14 mouse cellular contexts compared by ENCODE assay signal in genomic region chr17:28330590-28330989, GRCm38 (mm10). TPM values are rescaled to one million over a fixed set of nuclear protein-coding genes. Genes with fewer than 3 reads are reported as not detected.
DNase-seq lines count a peak whose midpoint lies in the region; ATAC-seq and TF ChIP-seq lines count a peak whose summit lies in the region.
"Not testable (repeated sequence)": the region's sequence is repeated elsewhere in the genome, so short reads cannot be mapped to it uniquely, and the experiment has no call there.
"Had no signal": no experiment of that assay in that cellular context is flagged by ENCODE, and none has a peak within 500 bp of the region (broad histone marks: within the 10 kb centered on the region; RNA-seq: fewer than 3 reads in every experiment).

No protein-coding gene starts in this region.

- not testable (repeated sequence) for H3K4me1 ChIP-seq in MEL (ENCODE audit: control insufficient read depth in 1 of 2, insufficient read depth in 2 of 2, low read length in 2 of 2)
- H3K4me1 ChIP-seq in embryonic facial prominence, embryonic 15.5 days: peaks cover 62% of the 10 kb centered on the region
- peaks cover 56% of the 10 kb centered on the region for H3K4me1 ChIP-seq in heart, embryonic 12.5 days (replicated peaks)
- peaks cover 51% of the 10 kb centered on the region for H3K4me1 ChIP-seq in intestine, embryonic 16.5 days (ENCODE audit: control insufficient read depth, insufficient read depth, low read length)
- H3K4me1 ChIP-seq in limb, embryonic 14.5 days (ENCODE audit: control insufficient read depth, insufficient read depth, low read length): peaks cover 26% of the 10 kb centered on the region
- H3K4me1 ChIP-seq in liver, embryonic 16.5 days (ENCODE audit: control insufficient read depth, low read depth, low read length): peaks cover 16% of the 10 kb centered on the region
- peaks cover 35% of the 10 kb centered on the region for H3K4me1 ChIP-seq in neural tube, embryonic 13.5 days (replicated peaks)

- H3K9ac ChIP-seq in MEL (ENCODE audit: control insufficient read depth, low read depth, low read length, poor library complexity, severe bottlenecking): peak overlapping the region; percentile 99
- H3K9ac ChIP-seq in embryonic facial prominence, embryonic 15.5 days; heart, embryonic 12.5 days; limb, embryonic 14.5 days (ENCODE audit: low read depth, low read length, severe bottlenecking); liver, embryonic 16.5 days (ENCODE audit: low read depth, low read length); neural tube, embryonic 13.5 days: not testable (repeated sequence)
- H3K9ac ChIP-seq in intestine, embryonic 16.5 days (ENCODE audit: low read depth, low read length): 0 out of 2 replicates have a peak overlapping the region, but pooled peaks have one; percentile 1

- not testable (repeated sequence) for ATAC-seq in embryonic facial prominence, embryonic 15.5 days (ENCODE audit: insufficient number of reproducible peaks, low FRiP score, low TSS enrichment, low read depth); heart, embryonic 12.5 days (ENCODE audit: insufficient number of reproducible peaks, low FRiP score); intestine, embryonic 16.5 days; limb, embryonic 14.5 days (ENCODE audit: low FRiP score, low read depth); liver, embryonic 16.5 days (ENCODE audit: low read depth); neural tube, embryonic 13.5 days (ENCODE audit: low read depth)

- not testable (repeated sequence) for TF ChIP-seq POLR2A in MEL (IDR thresholded peaks at IDR 0.05; ENCODE audit: control insufficient read depth in 1 of 2, insufficient read depth in 1 of 2, low read depth in 1 of 2, low read length in 2 of 2, poor library complexity in 1 of 2); limb, embryonic 14.5 days (IDR thresholded peaks at IDR 0.05; ENCODE audit: borderline replicate concordance, extremely low read depth, insufficient read depth, insufficient read length)

- not testable (repeated sequence) for DNase-seq in MEL (ENCODE audit: low read depth, low spot score); limb, embryonic 14.5 days (ENCODE audit: low spot score)

- 55% methylated on average over 8 of the region's 8 CpGs for WGBS in embryonic facial prominence, embryonic 15.5 days
- WGBS in heart, embryonic 12.5 days: 68% methylated on average over 8 of the region's 8 CpGs
- WGBS in intestine, embryonic 16.5 days: 43% methylated on average over 7 of the region's 8 CpGs
- WGBS in limb, embryonic 14.5 days: 67% methylated on average over 6 of the region's 8 CpGs
- 67% methylated on average over 6 of the region's 8 CpGs for WGBS in liver, embryonic 16.5 days (ENCODE audit: insufficient replicate concordance)
- WGBS in neural tube, embryonic 13.5 days: 67% methylated on average over 8 of the region's 8 CpGs

- TF ChIP-seq RAD21 in MEL (IDR thresholded peaks at IDR 0.05; ENCODE audit: low read depth, low read length): not testable (repeated sequence)

- not testable (repeated sequence) for H3K27me3 ChIP-seq in MEL (ENCODE audit: control insufficient read depth in 1 of 2, insufficient read depth in 2 of 2, low read length in 2 of 2); embryonic facial prominence, embryonic 15.5 days; heart, embryonic 12.5 days (replicated peaks); intestine, embryonic 16.5 days (replicated peaks; ENCODE audit: control insufficient read depth, insufficient read depth, low read length); limb, embryonic 14.5 days (ENCODE audit: control insufficient read depth, insufficient read depth, low read length); liver, embryonic 16.5 days (ENCODE audit: control insufficient read depth, insufficient read depth, low read depth, low read length); neural tube, embryonic 13.5 days

- not testable (repeated sequence) for TF ChIP-seq CTCF in MEL (IDR thresholded peaks at IDR 0.05 in 2 of 3, conservative IDR thresholded peaks at IDR 0.05 in 1 of 3; ENCODE audit: control insufficient read depth in 1 of 3, insufficient read depth in 1 of 3, low read depth in 2 of 3, low read length in 3 of 3, poor library complexity in 1 of 3, severe bottlenecking in 1 of 3)

- H3K9me3 ChIP-seq in MEL (replicated peaks; ENCODE audit: insufficient read depth, low read length); embryonic facial prominence, embryonic 15.5 days (replicated peaks); heart, embryonic 12.5 days (replicated peaks); intestine, embryonic 16.5 days (ENCODE audit: control insufficient read depth, low read length); limb, embryonic 14.5 days (ENCODE audit: control insufficient read depth, low read length); liver, embryonic 16.5 days (replicated peaks; ENCODE audit: control insufficient read depth, low read length); neural tube, embryonic 13.5 days: not testable (repeated sequence)

- TF ChIP-seq EP300 in MEL (IDR thresholded peaks at IDR 0.05; ENCODE audit: low read depth in 1 of 2, low read length in 2 of 2): not testable (repeated sequence)

- peak overlapping the region; percentile 76; the same call in 1 of the 2 replicates for H3K4me2 ChIP-seq in embryonic facial prominence, embryonic 15.5 days (replicated peaks)
- H3K4me2 ChIP-seq in heart, embryonic 12.5 days: peak overlapping the region; percentile 30; the same call in 1 of the 2 replicates
- peak overlapping the region; percentile 56; the same call in 1 of the 2 replicates for H3K4me2 ChIP-seq in intestine, embryonic 16.5 days (ENCODE audit: low read depth, low read length)
- 0 out of 2 replicates have a peak overlapping the region, but pooled peaks have one; percentile 90 for H3K4me2 ChIP-seq in limb, embryonic 14.5 days (replicated peaks; ENCODE audit: low read depth, low read length, severe bottlenecking)
- H3K4me2 ChIP-seq in liver, embryonic 16.5 days (ENCODE audit: low read depth, low read length): 0 out of 2 replicates have a peak overlapping the region, but pooled peaks have one; percentile 92
- 0 out of 2 replicates have a peak overlapping the region, but pooled peaks have one; percentile 5 for H3K4me2 ChIP-seq in neural tube, embryonic 13.5 days

- H3K36me3 ChIP-seq in MEL (ENCODE audit: control insufficient read depth in 1 of 2, insufficient read depth in 2 of 2, low read length in 2 of 2): not testable (repeated sequence)
- peaks cover 55% of the 10 kb centered on the region for H3K36me3 ChIP-seq in embryonic facial prominence, embryonic 15.5 days
- peaks cover 61% of the 10 kb centered on the region for H3K36me3 ChIP-seq in heart, embryonic 12.5 days
- peaks cover 18% of the 10 kb centered on the region; the same call in 1 of the 2 replicates for H3K36me3 ChIP-seq in intestine, embryonic 16.5 days (ENCODE audit: control insufficient read depth, insufficient read depth, low read length)
- H3K36me3 ChIP-seq in limb, embryonic 14.5 days (ENCODE audit: control insufficient read depth, insufficient read depth, low read length): peaks cover 67% of the 10 kb centered on the region
- H3K36me3 ChIP-seq in liver, embryonic 16.5 days (ENCODE audit: control insufficient read depth, insufficient read depth): peaks cover 11% of the 10 kb centered on the region
- peaks cover 27% of the 10 kb centered on the region for H3K36me3 ChIP-seq in neural tube, embryonic 13.5 days

- peak overlapping the region; percentile 91 for H3K27ac ChIP-seq in MEL (ENCODE audit: control insufficient read depth, low read depth, low read length)
- peak overlapping the region; percentile 68; the same call in 1 of the 2 replicates for H3K27ac ChIP-seq in embryonic facial prominence, embryonic 15.5 days (replicated peaks)
- H3K27ac ChIP-seq in heart, embryonic 12.5 days (ENCODE audit: poor library complexity, severe bottlenecking); intestine, embryonic 16.5 days (ENCODE audit: low read length); limb, embryonic 14.5 days (replicated peaks; ENCODE audit: low read depth, low read length); liver, embryonic 16.5 days (ENCODE audit: low read length); neural tube, embryonic 13.5 days (replicated peaks): not testable (repeated sequence)

- peaks cover 24% of the 10 kb centered on the region for H3K79me2 ChIP-seq in MEL (ENCODE audit: control insufficient read depth, insufficient read depth, low read length, poor library complexity)

- H3K4me3 ChIP-seq in MEL (ENCODE audit: control insufficient read depth in 1 of 2, insufficient read depth in 1 of 2, low read depth in 2 of 2, low read length in 2 of 2): peak overlapping the region; percentile 94 to 96; a peak in 3 of 4 replicates
- not testable (repeated sequence) for H3K4me3 ChIP-seq in embryonic facial prominence, embryonic 15.5 days (replicated peaks); heart, embryonic 12.5 days; limb, embryonic 14.5 days (replicated peaks; ENCODE audit: low read length); liver, embryonic 16.5 days (ENCODE audit: low read depth, low read length); neural tube, embryonic 13.5 days
- H3K4me3 ChIP-seq in intestine, embryonic 16.5 days (ENCODE audit: low read length): peak overlapping the region; percentile 27

RNA-seq across cellular contexts. Expression of gene Rpl10a, which starts 2.3 kb away (rescaled TPM):
- 2,803 and 2,872 TPM in 2 replicates for total RNA-seq in MEL (2012; rRNA removed)
- polyA plus RNA-seq in MEL (2012; ENCODE audit: insufficient read depth in 1 of 2, insufficient read length in 2 of 2, low read depth in 1 of 2, low replicate concordance in 2 of 2, missing spikeins in 1 of 2): 1,000 to 10,000 TPM in 1 of 2 experiments, not detected in 1; 2,044 TPM
- polyA plus RNA-seq in embryonic facial prominence, embryonic 15.5 days (2015; fragmentation: Nextera tagmentation; extraction: Ambion mirVana): 620 and 681 TPM in 2 replicates
- polyA plus RNA-seq in heart, embryonic 12.5 days (2016; fragmentation: Nextera tagmentation; extraction: Ambion mirVana): 301 and 344 TPM in 2 replicates
- 591 and 604 TPM in 2 replicates for polyA plus RNA-seq in intestine, embryonic 16.5 days (2015; fragmentation: Nextera tagmentation; extraction: Ambion mirVana)
- polyA plus RNA-seq in limb, embryonic 14.5 days (2012; rRNA removed): 3,249 and 4,469 TPM in 2 replicates
- polyA plus RNA-seq in limb, embryonic 14.5 days (2014; fragmentation: Nextera tagmentation; extraction: Ambion mirVana): 810 and 905 TPM in 2 replicates
- polyA plus RNA-seq in liver, embryonic 16.5 days (2015; fragmentation: Nextera tagmentation; extraction: Ambion mirVana): 280 and 310 TPM in 2 replicates
- polyA plus RNA-seq in neural tube, embryonic 13.5 days (2015; fragmentation: Nextera tagmentation; extraction: Ambion mirVana): 381 and 408 TPM in 2 replicates

RNA-seq across cellular contexts. Expression of gene Fance, which starts 17.3 kb away (rescaled TPM):
- total RNA-seq in MEL (2012; rRNA removed): 46.0 and 51.2 TPM in 2 replicates
- 100 to 1,000 TPM; 105 to 382 TPM for polyA plus RNA-seq in MEL (2012; ENCODE audit: insufficient read depth in 1 of 2, insufficient read length in 2 of 2, low read depth in 1 of 2, low replicate concordance in 2 of 2, missing spikeins in 1 of 2)
- 37.6 and 38.5 TPM in 2 replicates for polyA plus RNA-seq in embryonic facial prominence, embryonic 15.5 days (2015; fragmentation: Nextera tagmentation; extraction: Ambion mirVana)
- 21.8 and 23.0 TPM in 2 replicates for polyA plus RNA-seq in heart, embryonic 12.5 days (2016; fragmentation: Nextera tagmentation; extraction: Ambion mirVana)
- 20.2 and 21.8 TPM in 2 replicates for polyA plus RNA-seq in intestine, embryonic 16.5 days (2015; fragmentation: Nextera tagmentation; extraction: Ambion mirVana)
- polyA plus RNA-seq in limb, embryonic 14.5 days (2012; rRNA removed): 28.3 and 32.4 TPM in 2 replicates
- polyA plus RNA-seq in limb, embryonic 14.5 days (2014; fragmentation: Nextera tagmentation; extraction: Ambion mirVana): 30.8 and 36.1 TPM in 2 replicates
- polyA plus RNA-seq in liver, embryonic 16.5 days (2015; fragmentation: Nextera tagmentation; extraction: Ambion mirVana): 6.7 and 7.3 TPM in 2 replicates
- 23.2 and 23.3 TPM in 2 replicates for polyA plus RNA-seq in neural tube, embryonic 13.5 days (2015; fragmentation: Nextera tagmentation; extraction: Ambion mirVana)

RNA-seq across cellular contexts. Expression of gene Tead3, which starts 20.0 kb away (rescaled TPM):
- total RNA-seq in MEL (2012; rRNA removed): 0.46 and 0.73 TPM in 2 replicates
- 1 to 10 TPM in 1 of 2 experiments, not detected in 1; 4.1 TPM for polyA plus RNA-seq in MEL (2012; ENCODE audit: insufficient read depth in 1 of 2, insufficient read length in 2 of 2, low read depth in 1 of 2, low replicate concordance in 2 of 2, missing spikeins in 1 of 2)
- 17.9 and 18.8 TPM in 2 replicates for polyA plus RNA-seq in embryonic facial prominence, embryonic 15.5 days (2015; fragmentation: Nextera tagmentation; extraction: Ambion mirVana)
- polyA plus RNA-seq in heart, embryonic 12.5 days (2016; fragmentation: Nextera tagmentation; extraction: Ambion mirVana): 7.9 and 8.1 TPM in 2 replicates
- 8.5 and 9.3 TPM in 2 replicates for polyA plus RNA-seq in intestine, embryonic 16.5 days (2015; fragmentation: Nextera tagmentation; extraction: Ambion mirVana)
- polyA plus RNA-seq in limb, embryonic 14.5 days (2012; rRNA removed): 85.6 and 102 TPM in 2 replicates
- 17.4 and 17.9 TPM in 2 replicates for polyA plus RNA-seq in limb, embryonic 14.5 days (2014; fragmentation: Nextera tagmentation; extraction: Ambion mirVana)
- 0.50 and 0.52 TPM in 2 replicates for polyA plus RNA-seq in liver, embryonic 16.5 days (2015; fragmentation: Nextera tagmentation; extraction: Ambion mirVana)
- polyA plus RNA-seq in neural tube, embryonic 13.5 days (2015; fragmentation: Nextera tagmentation; extraction: Ambion mirVana): 2.1 and 2.8 TPM in 2 replicates
- total RNA-seq: granulocyte monocyte progenitor cell, adult 5-6 weeks; monocyte, adult 5-6 weeks had no signal

RNA-seq across cellular contexts. Expression of gene Tulp1, which starts 34.4 kb away (rescaled TPM):
- total RNA-seq in MEL (2012; rRNA removed): 0.23 and 0.49 TPM in 2 replicates
- polyA plus RNA-seq in MEL (2012; ENCODE audit: insufficient read depth in 1 of 2, insufficient read length in 2 of 2, low read depth in 1 of 2, low replicate concordance in 2 of 2, missing spikeins in 1 of 2): 1 to 10 TPM in 1 of 2 experiments, not detected in 1; 2.4 TPM
- polyA plus RNA-seq in embryonic facial prominence, embryonic 15.5 days (2015; fragmentation: Nextera tagmentation; extraction: Ambion mirVana): 5.1 and 5.8 TPM in 2 replicates
- polyA plus RNA-seq in heart, embryonic 12.5 days (2016; fragmentation: Nextera tagmentation; extraction: Ambion mirVana): 3.7 and 4.6 TPM in 2 replicates
- 3.0 and 3.6 TPM in 2 replicates for polyA plus RNA-seq in intestine, embryonic 16.5 days (2015; fragmentation: Nextera tagmentation; extraction: Ambion mirVana)
- 5.0 and 7.4 TPM in 2 replicates for polyA plus RNA-seq in limb, embryonic 14.5 days (2012; rRNA removed)
- 4.9 and 6.4 TPM in 2 replicates for polyA plus RNA-seq in limb, embryonic 14.5 days (2014; fragmentation: Nextera tagmentation; extraction: Ambion mirVana)
- polyA plus RNA-seq in liver, embryonic 16.5 days (2015; fragmentation: Nextera tagmentation; extraction: Ambion mirVana): 0.46 TPM in 1 of 2 replicates, not detected in the other
- 2.7 and 2.8 TPM in 2 replicates for polyA plus RNA-seq in neural tube, embryonic 13.5 days (2015; fragmentation: Nextera tagmentation; extraction: Ambion mirVana)
- total RNA-seq: adrenal gland, adult 2 months; gastrocnemius, adult 8-10 months; granulocyte monocyte progenitor cell, adult 5-6 weeks; hindbrain, postnatal 0 days; left cerebral cortex, adult 2 months; monocyte, adult 5-6 weeks had no signal
- polyA plus RNA-seq: frontal cortex, adult 2 months had no signal

Comparison
In these comparisons a context has a peak if more than half of its experiments do, and no peak if none do; other contexts are left out.
1. H3K4me2 ChIP-seq: peak in every context shown above with its lines; median percentile 92 in liver, embryonic 16.5 days; 90 in limb, embryonic 14.5 days; 76 in embryonic facial prominence, embryonic 15.5 days; 56 in intestine, embryonic 16.5 days; 30 in heart, embryonic 12.5 days; 5 in neural tube, embryonic 13.5 days.